Mouse (Mus musculus): ENCODE measurements around the gene Tbx6.

GRCm38 (mm10) chr7:126770784-126771183 lies 10.5 kb upstream of the Tbx6 start:
- TF ChIP-seq CTCF (conservative IDR thresholded peaks at IDR 0.05; ENCODE audit: low read length) (no peak), POU5F1 (IDR thresholded peaks at IDR 0.05; ENCODE audit: borderline replicate concordance, low read length) (no peak)

Measured in E14TG2a.4 (cell line).